Mouse (Mus musculus): ENCODE measurements around the gene Lhb. TPM values are rescaled to one million over a fixed set of nuclear protein-coding genes. Genes with fewer than 3 reads are reported as not detected.

Lhb gene
- total RNA-seq (2023) = not detected

GRCm38 (mm10) chr7:45420615-45420919 is at the start of gene Lhb:
Lhb (plus strand) TSS chr7:45420820.

GRCm38 (mm10) chr7:45395578-45396336 is 24.9 kb upstream of the Lhb start, which contains the start of gene Snrnp70:
Snrnp70 (minus strand) TSS chr7:45395742.

GRCm38 (mm10) chr7:45405091-45406075 is 15.2 kb upstream of the Lhb start, which contains the start of gene Kcna7:
Kcna7 (plus strand) TSS chr7:45405653.

GRCm38 (mm10) chr7:45413113-45413863 is 7.3 kb upstream of the Lhb start, which contains the start of gene Ntf5:
Ntf5 (plus strand) TSS chr7:45413695.

GRCm38 (mm10) chr7:45434203-45435015 is 13.8 kb downstream of the Lhb start, which contains the start of gene Gys1:
Gys1 (plus strand) TSS chr7:45434844.

GRCm38 (mm10) chr7:45437521-45438276 is 17.1 kb downstream of the Lhb start, which contains the start of gene Ruvbl2:
Ruvbl2 (minus strand) TSS chr7:45438096.

GRCm38 (mm10) chr7:45459564-45460140 is 39.0 kb downstream of the Lhb start, which contains the start of gene Ftl1:
Ftl1 (minus strand) TSS chr7:45459884.

GRCm38 (mm10) chr7:45466283-45467089 is 45.9 kb downstream of the Lhb start, which contains the start of gene Bax:
Bax (minus strand) TSS chr7:45466898.

Other genes with a start within 250 kb of the Lhb start
- not detected for gene Gfy, start 241.3 kb upstream of the Lhb start, total RNA-seq (2023)
- not detected for gene Pth2, start 239.8 kb upstream of the Lhb start, total RNA-seq (2023)
- not detected for gene Ccdc155, start 215.9 kb upstream of the Lhb start, total RNA-seq (2023)
- gene Dkkl1, start 208.7 kb upstream of the Lhb start, total RNA-seq (2023) = 1 to 10 TPM in 1 of 2 experiments, under 1 TPM in 1; 0.83 to 1.0 TPM
- not detected for gene Tead2, start 205.1 kb upstream of the Lhb start, total RNA-seq (2023)
- 100 to 1,000 TPM; 270 to 288 TPM for gene Cd37, start 181.7 kb upstream of the Lhb start, total RNA-seq (2023)
- not detected for gene Slc6a16, start 179.7 kb upstream of the Lhb start, total RNA-seq (2023)
- gene Slc6a21, start 143.3 kb upstream of the Lhb start, total RNA-seq (2023) = not detected
- 10 to 100 TPM; 11.4 to 15.3 TPM for gene Trpm4, start 87.0 kb upstream of the Lhb start, total RNA-seq (2023)
- not detected for gene Hrc, start 85.5 kb upstream of the Lhb start, total RNA-seq (2023)
- gene Ppfia3, start 53.8 kb upstream of the Lhb start, total RNA-seq (2023) = under 1 TPM; 0.15 to 0.50 TPM
- 1 to 10 TPM; 3.0 to 3.6 TPM for gene Lin7b, start 50.2 kb upstream of the Lhb start, total RNA-seq (2023)
- 100 to 1,000 TPM; 682 to 709 TPM for gene Snrnp70, start 25.1 kb upstream of the Lhb start, total RNA-seq (2023)
- gene Kcna7, start 15.2 kb upstream of the Lhb start, total RNA-seq (2023) = not detected
- not detected for gene Ntf5, start 7.1 kb upstream of the Lhb start, total RNA-seq (2023)
- 1 to 10 TPM; 6.5 to 6.8 TPM for gene Gys1, start 14.0 kb downstream of the Lhb start, total RNA-seq (2023)
- gene Ruvbl2, start 17.3 kb downstream of the Lhb start, total RNA-seq (2023) = 10 to 100 TPM; 48.6 to 51.6 TPM
- gene Ftl1, start 39.1 kb downstream of the Lhb start, total RNA-seq (2023) = 100 to 1,000 TPM; 409 to 413 TPM
- gene Bax, start 46.1 kb downstream of the Lhb start, total RNA-seq (2023) = 10 to 100 TPM; 79.4 to 86.6 TPM
- gene Tulp2, start 61.1 kb downstream of the Lhb start, total RNA-seq (2023) = not detected
- gene Gm45808, start 66.0 kb downstream of the Lhb start, total RNA-seq (2023) = not detected
- under 1 TPM; 0.62 to 0.96 TPM for gene Dhdh, start 68.0 kb downstream of the Lhb start, total RNA-seq (2023)
- 100 to 1,000 TPM in 1 of 2 experiments, 10 to 100 TPM in 1; 99.7 to 118 TPM for gene Nucb1, start 89.6 kb downstream of the Lhb start, total RNA-seq (2023)
- gene Ppp1r15a, start 105.4 kb downstream of the Lhb start, total RNA-seq (2023) = 100 to 1,000 TPM; 770 to 887 TPM
- 1 to 10 TPM; 1.2 to 1.4 TPM for gene Plekha4, start 105.5 kb downstream of the Lhb start, total RNA-seq (2023)
- gene Hsd17b14, start 134.1 kb downstream of the Lhb start, total RNA-seq (2023) = not detected
- gene Bcat2, start 149.3 kb downstream of the Lhb start, total RNA-seq (2023) = 10 to 100 TPM; 38.7 to 43.5 TPM
- gene Fgf21, start 194.7 kb downstream of the Lhb start, total RNA-seq (2023) = not detected
- gene Fut1, start 196.5 kb downstream of the Lhb start, total RNA-seq (2023) = not detected
- gene Izumo1, start 201.0 kb downstream of the Lhb start, total RNA-seq (2023) = not detected
- under 1 TPM in 1 of 2 experiments, not detected in 1; 0.38 TPM for gene Rasip1, start 206.7 kb downstream of the Lhb start, total RNA-seq (2023)
- gene Mamstr, start 219.2 kb downstream of the Lhb start, total RNA-seq (2023) = not detected
- gene Fut2, start 245.6 kb downstream of the Lhb start, total RNA-seq (2023) = not detected

Measured in T-cell, adult 66 days (primary cell).